Mouse (Mus musculus): ENCODE data around the gene Gm7978. TPM values are rescaled to one million over a fixed set of nuclear protein-coding genes. Genes with fewer than 3 reads are reported as not detected.

Gm7978 gene
- polyA plus RNA-seq (2015; fragmentation: Illumina TruSeq; extraction: RNeasy Lipid Tissue Mini Kit (QIAGEN cat#74804); ENCODE audit: low read depth, low replicate concordance), result not detected

GRCm38 (mm10) chr5:95736073-95736472 is at the start of gene Gm7978:
Gene Gm7978 (minus strand): TSS chr5:95736173.

GRCm38 (mm10) chr5:95775690-95776089 is 39.7 kb upstream of the Gm7978 start, which contains the start of gene E330014E10Rik:
Gene E330014E10Rik (plus strand): TSS chr5:95775990.

GRCm38 (mm10) chr5:95741714-95742113 is 5.7 kb upstream of the Gm7978 start, which contains the start of gene Gm7982:
Gene Gm7982 (plus strand): TSS chr5:95742014.

Other genes starting within 250 kb of the Gm7978 start
- gene Gm3286, start 225.4 kb downstream of the Gm7978 start, polyA plus RNA-seq (2015; fragmentation: Illumina TruSeq; extraction: RNeasy Lipid Tissue Mini Kit (QIAGEN cat#74804); ENCODE audit: low read depth, low replicate concordance), result not detected
- gene Gm7971, start 141.3 kb downstream of the Gm7978 start, polyA plus RNA-seq (2015; fragmentation: Illumina TruSeq; extraction: RNeasy Lipid Tissue Mini Kit (QIAGEN cat#74804); ENCODE audit: low read depth, low replicate concordance), result not detected
- gene Gm7982, start 5.8 kb upstream of the Gm7978 start, polyA plus RNA-seq (2015; fragmentation: Illumina TruSeq; extraction: RNeasy Lipid Tissue Mini Kit (QIAGEN cat#74804); ENCODE audit: low read depth, low replicate concordance), result not detected
- gene E330014E10Rik, start 39.8 kb upstream of the Gm7978 start, polyA plus RNA-seq (2015; fragmentation: Illumina TruSeq; extraction: RNeasy Lipid Tissue Mini Kit (QIAGEN cat#74804); ENCODE audit: low read depth, low replicate concordance), result not detected
- gene Cxcl13, start 220.8 kb upstream of the Gm7978 start, polyA plus RNA-seq (2015; fragmentation: Illumina TruSeq; extraction: RNeasy Lipid Tissue Mini Kit (QIAGEN cat#74804); ENCODE audit: low read depth, low replicate concordance), result not detected

Measured in brain, adult 10 weeks (tissue).